Mouse (Mus musculus) C3H10T1/2 (cell line): ENCODE results near the gene Gm6337. TPM values are rescaled to one million over a fixed set of nuclear protein-coding genes. Genes with fewer than 3 reads are reported as not detected.

Experiments used
- polyA plus RNA-seq, 2 experiments: library from polyadenylated mRNA; unstranded; fragments of >200 nt; fragmentation: generic; extraction: Trizol; gene quantifications; one replicate each; pipeline ENCODE4 v1.2.1; 2012; ENCODE audit warnings: missing spikeins in 2 of 2

Gene Gm6337
- polyA plus RNA-seq, result not detected

GRCm38 (mm10) chr14:6058167-6058566 is at the start of gene Gm6337:
TSS of gene Gm6337 (minus strand) at chr14:6058267.

GRCm38 (mm10) chr14:6093842-6094241 is 35.8 kb upstream of the Gm6337 start, which contains the start of gene Gm8206:
TSS of gene Gm8206 (minus strand) at chr14:6093942.

Other genes with a start within 250 kb of the Gm6337 start
- not detected for gene Gm3424, start 227.9 kb downstream of the Gm6337 start, polyA plus RNA-seq
- not detected for gene Gm8237, start 177.9 kb downstream of the Gm6337 start, polyA plus RNA-seq
- gene Gm3248, start 96.5 kb downstream of the Gm6337 start, polyA plus RNA-seq, result not detected
- gene Gm3453, start 79.1 kb downstream of the Gm6337 start, polyA plus RNA-seq, result not detected
- not detected for gene Gm8206, start 35.7 kb upstream of the Gm6337 start, polyA plus RNA-seq
- gene Gm3468, start 50.4 kb upstream of the Gm6337 start, polyA plus RNA-seq, result under 1 TPM in 1 of 2 experiments, not detected in 1; 0.05 TPM
- not detected for gene Gm3476, start 67.5 kb upstream of the Gm6337 start, polyA plus RNA-seq
- not detected for gene Gm21560, start 161.0 kb upstream of the Gm6337 start, polyA plus RNA-seq
- not detected for gene Gm3411, start 229.0 kb upstream of the Gm6337 start, polyA plus RNA-seq
- not detected for gene Gm21103, start 246.6 kb upstream of the Gm6337 start, polyA plus RNA-seq